Mouse (Mus musculus) myocyte (in vitro differentiated cells): ENCODE results near the gene Arhgef18. TPM values are rescaled to one million over a fixed set of nuclear protein-coding genes. Genes with fewer than 3 reads are reported as not detected.

Experiments used
- H3K27me3 ChIP-seq: one replicate; pipeline ENCODE4 v1.6.1; 2011; ENCODE audit not compliant: control insufficient read depth, insufficient read depth, insufficient read length
- H3K36me3 ChIP-seq: one replicate; pipeline ENCODE4 v1.6.1; 2011; ENCODE audit not compliant: control insufficient read depth, insufficient read depth
- H3K4me2 ChIP-seq: one replicate; pipeline ENCODE4 v1.6.1; 2011; ENCODE audit warnings: low read depth, control low read depth
- H3K4me3 ChIP-seq: one replicate; pipeline ENCODE4 v1.5.1; 2011; ENCODE audit warnings: mild to moderate bottlenecking, control low read depth, moderate library complexity
- H3K79me2 ChIP-seq: one replicate; pipeline ENCODE4 v1.6.1; 2011; ENCODE audit not compliant: control insufficient read depth, insufficient read depth
- H3ac ChIP-seq: one replicate; pipeline ENCODE4 v1.6.1; 2011; ENCODE audit not compliant: control insufficient read depth, insufficient read length
- CEBPB ChIP-seq: IDR thresholded peaks from 2 replicates; pipeline ENCODE4 v1.6.1; 2011; ENCODE audit warnings: mild to moderate bottlenecking, moderate library complexity; ENCODE audit not compliant: poor library complexity, insufficient read depth, severe bottlenecking
- E2F4 ChIP-seq: IDR thresholded peaks from one replicate; pipeline ENCODE4 v1.6.1; 2011; ENCODE audit warnings: mild to moderate bottlenecking, control low read depth, moderate library complexity; ENCODE audit not compliant: insufficient read depth
- MAX ChIP-seq: IDR thresholded peaks from one replicate; pipeline ENCODE4 v1.6.1; 2011; ENCODE audit warnings: low read depth, mild to moderate bottlenecking, control low read depth
- MYOD1 ChIP-seq, 3 experiments: IDR thresholded peaks; one replicate each; pipeline ENCODE4 v1.6.1; 2011; ENCODE audit warnings: control low read depth in 2 of 3, low read depth in 2 of 3, mild to moderate bottlenecking in 2 of 3, moderate library complexity in 1 of 3; ENCODE audit not compliant: insufficient read length in 2 of 3, control insufficient read depth in 1 of 3
- MYOG ChIP-seq, 3 experiments: IDR thresholded peaks; one replicate each; pipeline ENCODE4 v1.6.1; 2011; ENCODE audit warnings: control low read depth in 2 of 3, low read depth in 2 of 3, mild to moderate bottlenecking in 2 of 3; ENCODE audit not compliant: insufficient read length in 2 of 3, control insufficient read depth in 1 of 3, insufficient read depth in 1 of 3
- POLR2A ChIP-seq: IDR thresholded peaks from one replicate; pipeline ENCODE4 v1.6.1; 2011; ENCODE audit warnings: low read depth, mild to moderate bottlenecking, control low read depth, moderate library complexity; ENCODE audit not compliant: insufficient read length
- POLR2AphosphoS2 ChIP-seq: IDR thresholded peaks from one replicate; pipeline ENCODE4 v1.6.1; 2011; ENCODE audit warnings: low read depth, control low read depth; ENCODE audit not compliant: insufficient read length
- REST ChIP-seq: IDR thresholded peaks from one replicate; pipeline ENCODE4 v1.6.1; 2011; ENCODE audit warnings: mild to moderate bottlenecking, control low read depth, moderate library complexity; ENCODE audit not compliant: insufficient read depth, insufficient read length
- SRF ChIP-seq: IDR thresholded peaks from one replicate; pipeline ENCODE4 v1.6.1; 2011; ENCODE audit warnings: low read depth; ENCODE audit not compliant: control insufficient read depth, insufficient read length
- TCF12 ChIP-seq: IDR thresholded peaks from one replicate; pipeline ENCODE4 v1.6.1; 2011; ENCODE audit warnings: mild to moderate bottlenecking, control low read depth; ENCODE audit not compliant: poor library complexity, insufficient read depth, severe bottlenecking
- TCF3 ChIP-seq: IDR thresholded peaks from one replicate; pipeline ENCODE4 v1.6.1; 2011; ENCODE audit warnings: low read depth, control low read depth; ENCODE audit not compliant: insufficient read length
- USF1 ChIP-seq: IDR thresholded peaks from one replicate; pipeline ENCODE4 v1.6.1; 2011; ENCODE audit warnings: low read depth, mild to moderate bottlenecking, control low read depth, moderate library complexity
- polyA plus RNA-seq: library from polyadenylated mRNA; unstranded; fragments of >200 nt; fragmentation: generic; extraction: Trizol; gene quantifications from one replicate; pipeline ENCODE4 v1.2.1, GENCODE M21; 2012; ENCODE audit warnings: missing spikeins

Arhgef18 gene
- polyA plus RNA-seq, 1 experiment, result 10.7 TPM

DNA sequence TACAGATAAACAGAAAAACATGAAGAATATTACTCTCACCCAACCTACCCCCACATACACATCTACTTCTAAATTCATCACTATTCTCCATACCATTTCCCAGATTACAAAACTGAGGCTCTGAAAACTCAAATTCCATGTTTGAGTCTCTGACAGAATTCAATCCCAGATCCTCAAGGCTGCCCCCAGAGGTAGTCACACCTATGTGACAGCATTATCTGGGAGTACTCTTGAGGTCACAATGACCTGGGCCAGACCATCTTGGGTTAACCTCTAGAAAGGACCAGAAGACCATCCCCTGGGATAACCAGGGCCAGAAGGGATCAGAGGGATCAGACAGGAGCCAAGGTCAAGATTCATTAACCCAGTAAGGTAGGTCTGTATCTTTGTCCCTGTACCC is 77.8 kb downstream of the Arhgef18 start, which contains the start of gene Tex45:
Tex45 (plus strand) TSS at position 301 of the 400 bp plus-strand sequence.
- Histone ChIP-seq H3K36me3 (no peaks in the 10 kb centered on the region), H3K27me3 (no peaks in the 10 kb centered on the region), H3K79me2 (no peaks in the 10 kb centered on the region), H3ac (no peak within 1 kb of the TSS), H3K4me3 (no peak within 1 kb of the TSS), H3K4me2 (no peak within 1 kb of the TSS)
- TF ChIP-seq POLR2AphosphoS2 (no peak), SRF (no peak), TCF12 (no peak), USF1 (no peak), REST (no peak), MYOD1 (IDR thresholded peaks at IDR 0.05; ENCODE audit: control insufficient read depth in 1 of 3, insufficient read length in 2 of 3, low read depth in 2 of 3) (no peak), MYOG (IDR thresholded peaks at IDR 0.05; ENCODE audit: control insufficient read depth in 1 of 3, insufficient read depth in 1 of 3, insufficient read length in 2 of 3, low read depth in 2 of 3) (no peak), MAX (no peak), CEBPB (no peak), TCF3 (no peak)

DNA sequence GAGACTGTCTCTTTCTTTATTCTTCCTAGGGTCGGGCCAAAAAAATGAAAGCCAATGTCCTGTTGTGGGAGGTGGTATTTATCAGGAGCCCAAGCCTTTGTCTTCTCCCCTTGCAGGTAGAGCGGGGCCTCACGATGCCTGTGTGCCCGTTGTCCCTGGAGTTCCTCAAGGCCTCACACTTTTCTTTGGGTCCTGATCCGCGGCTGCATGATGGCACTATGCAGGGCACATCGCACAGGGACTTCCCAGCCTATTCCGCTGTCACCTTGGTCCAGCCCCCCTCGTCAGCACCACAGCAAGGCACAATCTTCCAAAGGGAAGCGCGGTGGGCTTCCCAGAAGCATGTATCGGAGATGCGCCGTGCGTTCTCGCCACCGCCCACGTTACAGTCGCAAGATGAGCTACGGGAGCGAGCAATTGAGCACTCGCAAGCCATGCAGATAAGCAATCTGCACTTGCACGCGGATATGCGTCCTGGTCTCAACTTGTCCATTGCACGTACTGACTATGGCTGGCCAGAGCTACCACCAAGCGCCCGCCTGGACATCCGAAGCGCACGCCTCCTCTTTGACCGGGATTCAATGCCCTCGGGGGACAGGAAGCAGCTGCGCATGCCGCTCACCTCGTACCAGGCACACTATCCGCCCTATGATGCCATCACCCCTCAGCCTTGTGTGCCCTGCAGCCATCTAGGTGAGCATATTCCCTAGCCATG is 83.1 kb downstream of the Arhgef18 start:
- H3K4me2 ChIP-seq, result no peak overlapping the region
- no peak overlapping the region for H3ac ChIP-seq
- H3K27me3 ChIP-seq, result no peaks in the 10 kb centered on the region
- no peaks in the 10 kb centered on the region for H3K36me3 ChIP-seq
- H3K4me3 ChIP-seq, result no peak overlapping the region
- no peaks in the 10 kb centered on the region for H3K79me2 ChIP-seq
- TF ChIP-seq MYOD1 (IDR thresholded peaks at IDR 0.05; ENCODE audit: control insufficient read depth in 1 of 3, insufficient read length in 2 of 3, low read depth in 2 of 3), result no peak
- TF ChIP-seq TCF3, result no peak
- TF ChIP-seq POLR2A, result no peak
- no peak for TF ChIP-seq SRF
- TF ChIP-seq CEBPB, result no peak
- no peak for TF ChIP-seq TCF12
- no peak for TF ChIP-seq E2F4

DNA sequence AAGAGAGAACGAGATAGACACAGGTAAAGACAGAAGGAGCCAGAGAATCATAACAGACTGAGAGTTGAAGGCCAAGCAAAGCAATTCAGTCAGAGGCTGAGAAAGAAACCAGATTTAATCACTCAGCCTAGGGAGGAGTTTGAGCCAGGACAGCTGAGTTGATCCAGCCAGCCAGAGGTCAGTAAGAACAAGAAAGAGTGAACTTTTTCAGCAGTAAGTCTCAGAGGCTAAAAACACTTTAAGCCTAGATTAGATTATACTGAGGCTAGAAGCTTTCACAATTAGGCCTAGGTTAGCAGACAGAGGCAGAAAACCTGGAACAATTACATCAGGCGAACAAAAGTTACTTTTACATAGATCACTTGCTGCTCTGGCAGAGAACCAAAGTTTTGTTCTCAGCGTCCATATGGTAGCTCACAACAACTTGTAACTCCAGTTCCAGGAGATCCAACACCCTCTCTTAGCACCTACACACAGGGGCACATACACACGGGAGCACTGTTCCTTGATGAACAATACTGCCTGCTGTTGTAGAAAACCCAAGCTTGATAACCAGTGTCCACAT is 87.5 kb downstream of the Arhgef18 start:
- TF ChIP-seq POLR2AphosphoS2 (no peak), CEBPB (no peak), SRF (no peak), MAX (no peak), MYOG (IDR thresholded peaks at IDR 0.05; ENCODE audit: control insufficient read depth in 1 of 3, insufficient read depth in 1 of 3, insufficient read length in 2 of 3, low read depth in 2 of 3) (no peak), REST (no peak), MYOD1 (IDR thresholded peaks at IDR 0.05; ENCODE audit: control insufficient read depth in 1 of 3, insufficient read length in 2 of 3, low read depth in 2 of 3) (no peak)
- no peak overlapping the region for H3ac ChIP-seq
- no peaks in the 10 kb centered on the region for H3K36me3 ChIP-seq
- peaks cover 8% of the 10 kb centered on the region for H3K27me3 ChIP-seq
- no peak overlapping the region for H3K4me3 ChIP-seq
- H3K4me2 ChIP-seq, result no peak overlapping the region
- no peaks in the 10 kb centered on the region for H3K79me2 ChIP-seq

DNA sequence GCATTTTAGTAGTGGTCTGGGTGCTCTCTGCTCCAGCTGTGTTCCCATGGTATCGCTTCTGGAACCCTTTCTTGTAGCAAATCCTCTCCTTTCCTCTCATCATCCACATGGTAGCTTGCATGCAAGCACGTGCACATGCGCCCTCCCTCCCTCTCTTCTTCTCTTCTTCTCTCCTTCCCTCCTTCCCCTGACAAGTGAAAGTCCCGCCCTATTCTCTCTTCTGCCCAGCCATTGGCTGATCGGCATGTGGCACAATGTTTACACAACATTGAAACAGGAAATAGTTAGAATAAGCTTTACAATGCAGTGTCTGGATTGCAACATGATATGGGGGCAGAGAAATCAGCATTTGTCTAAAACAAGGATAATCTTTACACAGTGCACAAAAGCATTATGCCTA is 88.8 kb downstream of the Arhgef18 start:
- no peak overlapping the region for H3K4me3 ChIP-seq
- peaks cover 8% of the 10 kb centered on the region for H3K27me3 ChIP-seq
- no peak overlapping the region for H3ac ChIP-seq
- no peaks in the 10 kb centered on the region for H3K36me3 ChIP-seq
- no peak for TF ChIP-seq TCF12
- no peak for TF ChIP-seq POLR2A
- no peak for TF ChIP-seq TCF3
- no peak for TF ChIP-seq POLR2AphosphoS2
- TF ChIP-seq USF1, result no peak
- TF ChIP-seq E2F4, result no peak
- no peak for TF ChIP-seq MAX
- TF ChIP-seq SRF, result no peak
- no peak for TF ChIP-seq CEBPB
- no peak for TF ChIP-seq MYOG (IDR thresholded peaks at IDR 0.05; ENCODE audit: control insufficient read depth in 1 of 3, insufficient read depth in 1 of 3, insufficient read length in 2 of 3, low read depth in 2 of 3)
- TF ChIP-seq MYOD1 (IDR thresholded peaks at IDR 0.05; ENCODE audit: control insufficient read depth in 1 of 3, insufficient read length in 2 of 3, low read depth in 2 of 3), result no peak
- TF ChIP-seq REST, result no peak
- peak overlapping the region; percentile 2 for H3K4me2 ChIP-seq
- no peaks in the 10 kb centered on the region for H3K79me2 ChIP-seq

DNA sequence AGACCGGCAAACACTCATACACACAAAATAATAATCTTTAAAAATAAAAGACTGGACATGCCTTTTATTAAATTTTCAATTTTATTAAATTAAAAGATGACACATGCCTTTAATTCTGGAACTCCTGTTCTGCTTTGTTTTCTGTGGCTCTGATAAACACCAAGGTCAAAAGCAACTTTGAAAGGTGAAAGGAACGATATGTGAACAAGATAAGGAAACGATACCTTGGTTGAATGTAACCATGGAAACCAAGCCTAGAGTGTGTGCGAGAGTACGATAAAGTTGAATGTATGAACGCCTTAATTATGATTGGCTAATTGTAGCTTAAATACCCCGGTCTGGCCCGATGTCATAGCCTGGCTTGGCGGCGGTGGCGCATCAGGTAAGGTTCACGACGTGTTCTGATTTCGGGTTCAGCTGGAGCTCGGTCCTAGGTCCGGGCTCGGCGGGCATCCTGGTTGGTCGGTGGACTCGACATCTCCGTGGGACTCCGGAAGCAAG is 89.5 kb downstream of the Arhgef18 start:
- Histone ChIP-seq H3ac (no peak overlapping the region), H3K36me3 (no peaks in the 10 kb centered on the region), H3K4me2 (no peak overlapping the region), H3K4me3 (no peak overlapping the region), H3K27me3 (peaks cover 8% of the 10 kb centered on the region), H3K79me2 (no peaks in the 10 kb centered on the region)
- TF ChIP-seq TCF3, result no peak
- no peak for TF ChIP-seq TCF12
- TF ChIP-seq POLR2AphosphoS2, result no peak
- TF ChIP-seq REST, result no peak
- no peak for TF ChIP-seq USF1
- TF ChIP-seq E2F4, result no peak
